Mouse (Mus musculus): ENCODE measurements around the gene Usmg5. TPM values are rescaled to one million over a fixed set of nuclear protein-coding genes. Genes with fewer than 3 reads are reported as not detected.

Gene Usmg5
- polyA plus RNA-seq (2014; fragmentation: Illumina TruSeq; extraction: RNeasy Lipid Tissue Mini Kit (QIAGEN cat#74804); ENCODE audit: low read depth, low replicate concordance) = 1,353 TPM

DNA sequence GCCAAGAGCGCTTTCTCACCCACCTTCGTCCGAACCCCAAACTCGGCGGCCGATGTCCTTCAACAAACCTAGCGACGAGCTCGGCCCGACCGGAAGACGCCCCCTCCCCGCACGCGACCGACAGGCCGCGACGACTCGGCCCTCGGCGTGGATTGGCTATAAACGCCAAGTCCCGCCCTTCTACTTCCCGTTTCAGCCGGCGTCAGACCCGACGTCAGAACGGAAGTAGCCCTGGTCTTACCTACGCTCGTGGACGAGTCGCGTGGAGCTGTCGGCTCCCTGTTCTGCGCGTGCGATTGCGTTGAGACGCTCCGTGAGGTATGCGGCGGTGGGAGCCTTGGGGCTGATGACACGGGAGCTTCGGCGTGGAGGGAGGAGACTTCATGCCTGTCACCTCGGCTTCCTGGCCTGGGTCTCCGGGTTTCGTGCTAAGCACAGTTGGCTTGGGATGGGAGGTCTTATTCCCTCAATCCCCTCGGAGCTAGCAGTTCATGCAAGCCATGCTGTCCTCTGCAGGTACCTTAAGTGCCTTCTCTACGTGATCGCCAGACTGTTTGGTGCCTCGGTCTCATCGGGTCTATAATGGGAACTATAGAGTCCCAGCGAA lies at the start of gene Usmg5, which contains the start of gene Pdcd11:
Usmg5 (minus strand) TSS at position 98 of the 607 bp plus-strand sequence.
Pdcd11 (plus strand) TSS at position 219 of the 607 bp plus-strand sequence.

DNA sequence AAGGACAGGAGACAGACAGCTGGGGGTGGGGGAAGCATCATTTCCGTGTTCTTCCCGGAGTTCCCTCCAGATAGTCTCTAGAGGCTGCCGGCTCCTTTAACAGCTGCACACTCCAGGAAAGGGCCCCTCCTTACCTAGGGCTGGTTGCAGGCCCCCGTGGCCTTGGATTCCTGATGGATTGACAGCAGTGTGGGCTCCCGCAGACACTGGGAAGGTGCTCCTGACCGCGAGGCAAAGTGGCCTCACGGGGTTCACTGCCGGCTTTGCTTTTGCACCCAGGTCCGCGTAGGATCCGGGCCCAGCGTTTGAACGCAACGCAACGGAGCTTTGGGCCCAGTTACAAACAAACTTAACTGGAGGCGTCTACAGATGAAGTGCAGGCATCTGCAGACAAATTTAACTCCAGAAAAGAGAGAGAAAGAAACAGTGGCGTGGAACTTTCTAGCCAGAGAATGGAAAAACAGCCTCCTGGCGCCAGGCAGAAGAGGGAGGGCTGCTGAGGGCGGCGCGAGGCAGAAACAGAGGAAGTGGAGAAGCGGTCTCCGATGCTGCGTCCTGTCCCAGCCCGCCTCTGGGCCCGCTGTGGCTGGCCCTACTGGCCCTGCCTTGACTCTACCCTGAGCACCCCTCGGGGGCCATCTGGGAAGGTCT lies 47.4 kb upstream of the Usmg5 start, which contains the start of gene Calhm2:
Calhm2 (minus strand) TSS at position 524 of the 651 bp plus-strand sequence.

DNA sequence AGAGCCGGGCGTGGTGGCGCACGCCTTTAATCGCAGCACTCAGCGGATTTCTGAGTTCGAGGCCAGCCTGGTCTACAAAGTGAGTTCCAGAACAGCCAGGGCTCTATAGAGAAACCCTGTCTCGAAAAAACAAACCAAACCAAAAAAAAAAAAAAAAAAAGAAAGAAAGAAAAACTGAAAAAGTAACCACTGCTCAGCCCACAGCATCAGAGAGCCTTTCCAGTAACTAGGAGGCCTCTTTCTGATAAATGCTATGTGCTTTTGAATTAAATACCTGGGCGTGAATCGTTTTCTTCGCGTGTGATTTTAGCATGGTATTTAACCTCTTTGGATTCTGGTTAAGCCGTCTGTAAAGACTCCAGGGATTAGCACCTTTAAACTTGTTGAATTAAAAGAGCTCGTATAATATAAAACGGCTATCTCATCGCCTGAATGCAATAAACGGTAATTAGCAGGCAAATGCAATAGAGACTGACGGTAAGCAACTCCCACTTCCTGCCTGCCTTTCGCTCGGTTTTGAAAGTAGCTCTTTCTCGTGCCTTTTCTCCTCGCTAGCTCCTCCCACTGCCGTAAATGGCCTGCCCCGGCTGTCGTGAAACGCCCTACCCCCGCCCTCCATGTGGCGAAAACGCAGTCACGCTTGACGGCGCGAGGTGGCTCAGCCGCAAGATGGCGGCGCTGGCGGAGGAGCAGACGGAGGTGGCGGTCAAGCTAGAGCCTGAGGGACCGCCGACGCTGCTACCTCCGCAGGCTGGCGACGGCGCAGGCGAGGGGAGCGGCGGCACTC lies 23.2 kb downstream of the Usmg5 start, which contains the start of gene Taf5:
Taf5 (plus strand) TSS at position 651 of the 787 bp plus-strand sequence.

GRCm38 (mm10) chr19:47050271-47051032 lies 40.0 kb downstream of the Usmg5 start, which contains the start of gene Pcgf6:
Gene Pcgf6, minus strand, starts transcription at chr19:47050906.

Other genes starting within 250 kb of the Usmg5 start
- not detected for gene Ina, start 75.9 kb downstream of the Usmg5 start, polyA plus RNA-seq (2014; fragmentation: Illumina TruSeq; extraction: RNeasy Lipid Tissue Mini Kit (QIAGEN cat#74804); ENCODE audit: low read depth, low replicate concordance)
- gene Nt5c2, start 75.5 kb downstream of the Usmg5 start, polyA plus RNA-seq (2014; fragmentation: Illumina TruSeq; extraction: RNeasy Lipid Tissue Mini Kit (QIAGEN cat#74804); ENCODE audit: low read depth, low replicate concordance) = 19.8 TPM
- gene Pcgf6, start 39.7 kb downstream of the Usmg5 start, polyA plus RNA-seq (2014; fragmentation: Illumina TruSeq; extraction: RNeasy Lipid Tissue Mini Kit (QIAGEN cat#74804); ENCODE audit: low read depth, low replicate concordance) = 13.2 TPM
- gene Taf5, start 22.9 kb downstream of the Usmg5 start, polyA plus RNA-seq (2014; fragmentation: Illumina TruSeq; extraction: RNeasy Lipid Tissue Mini Kit (QIAGEN cat#74804); ENCODE audit: low read depth, low replicate concordance) = 4.6 TPM
- gene Pdcd11, start 121 bp upstream of the Usmg5 start, polyA plus RNA-seq (2014; fragmentation: Illumina TruSeq; extraction: RNeasy Lipid Tissue Mini Kit (QIAGEN cat#74804); ENCODE audit: low read depth, low replicate concordance) = 1.1 TPM
- 0.24 TPM for gene Calhm2, start 47.6 kb upstream of the Usmg5 start, polyA plus RNA-seq (2014; fragmentation: Illumina TruSeq; extraction: RNeasy Lipid Tissue Mini Kit (QIAGEN cat#74804); ENCODE audit: low read depth, low replicate concordance)
- not detected for gene Calhm1, start 53.6 kb upstream of the Usmg5 start, polyA plus RNA-seq (2014; fragmentation: Illumina TruSeq; extraction: RNeasy Lipid Tissue Mini Kit (QIAGEN cat#74804); ENCODE audit: low read depth, low replicate concordance)
- not detected for gene Calhm3, start 67.1 kb upstream of the Usmg5 start, polyA plus RNA-seq (2014; fragmentation: Illumina TruSeq; extraction: RNeasy Lipid Tissue Mini Kit (QIAGEN cat#74804); ENCODE audit: low read depth, low replicate concordance)
- not detected for gene Neurl1a, start 88.2 kb upstream of the Usmg5 start, polyA plus RNA-seq (2014; fragmentation: Illumina TruSeq; extraction: RNeasy Lipid Tissue Mini Kit (QIAGEN cat#74804); ENCODE audit: low read depth, low replicate concordance)